Mouse (Mus musculus): ENCODE results near the gene Kif6. TPM values are rescaled to one million over a fixed set of nuclear protein-coding genes. Genes with fewer than 3 reads are reported as not detected.

Kif6 gene
- 1.3 TPM for polyA plus RNA-seq (2014; fragmentation: Illumina TruSeq; extraction: RNeasy Lipid Tissue Mini Kit (QIAGEN cat#74804); ENCODE audit: low read depth, low replicate concordance)

GRCm38 (mm10) chr17:49614577-49615235, at the start of gene Kif6:
Gene Kif6 (plus strand): TSS chr17:49615136.

Other genes with a start within 250 kb of the Kif6 start
- 3.6 TPM for gene Mocs1, start 186.8 kb upstream of the Kif6 start, polyA plus RNA-seq (2014; fragmentation: Illumina TruSeq; extraction: RNeasy Lipid Tissue Mini Kit (QIAGEN cat#74804); ENCODE audit: low read depth, low replicate concordance)
- 3.2 TPM for gene Daam2, start 50.8 kb upstream of the Kif6 start, polyA plus RNA-seq (2014; fragmentation: Illumina TruSeq; extraction: RNeasy Lipid Tissue Mini Kit (QIAGEN cat#74804); ENCODE audit: low read depth, low replicate concordance)